Mouse (Mus musculus) G1E-ER4 (cell line): ENCODE data around the gene Gal3st4. TPM values are rescaled to one million over a fixed set of nuclear protein-coding genes. Genes with fewer than 3 reads are reported as not detected.

Source experiments
- GATA1 ChIP-seq: IDR thresholded peaks from one replicate; pipeline ENCODE4 v1.8.0; 2012; ENCODE audit warnings: low read length, inconsistent platforms
- polyA plus RNA-seq: library from polyadenylated mRNA; stranded (reverse); fragments of >175 nt; gene quantifications from 2 replicates; pipeline ENCODE4 v1.2.3, GENCODE M21; 2012

The Gal3st4 gene
- polyA plus RNA-seq, 1 experiment = not detected

- no peak for TF ChIP-seq GATA1
Observed at GRCm38 (mm10) chr5:138253061-138253460, 19.6 kb downstream of the Gal3st4 start.

GRCm38 (mm10) chr5:138251144-138251543 is 21.5 kb downstream of the Gal3st4 start:
- TF ChIP-seq GATA1 = no peak

GRCm38 (mm10) chr5:138241511-138241910 is 31.1 kb downstream of the Gal3st4 start:
- TF ChIP-seq GATA1 = no peak

- no peak for TF ChIP-seq GATA1
Observed at GRCm38 (mm10) chr5:138234224-138234623, 38.4 kb downstream of the Gal3st4 start.

- no peak for TF ChIP-seq GATA1
Observed at GRCm38 (mm10) chr5:138233778-138234177, 38.9 kb downstream of the Gal3st4 start.

- no peak for TF ChIP-seq GATA1
Observed at GRCm38 (mm10) chr5:138229511-138229910, 43.1 kb downstream of the Gal3st4 start.

GRCm38 (mm10) chr5:138228026-138228425 is 44.6 kb downstream of the Gal3st4 start:
- no peak for TF ChIP-seq GATA1

- peak; percentile 77 for TF ChIP-seq GATA1
Observed at GRCm38 (mm10) chr5:138227367-138227766, 45.3 kb downstream of the Gal3st4 start.

GRCm38 (mm10) chr5:138226491-138226890 is 46.1 kb downstream of the Gal3st4 start:
- no peak for TF ChIP-seq GATA1

GRCm38 (mm10) chr5:138225700-138226099 is 46.9 kb downstream of the Gal3st4 start, which contains the start of gene Nxpe5:
Nxpe5 (plus strand) TSS chr5:138225898.
- TF ChIP-seq GATA1 = no peak

GRCm38 (mm10) chr5:138223287-138223686 is 49.4 kb downstream of the Gal3st4 start:
- no peak for TF ChIP-seq GATA1

- TF ChIP-seq GATA1 = no peak
Observed at GRCm38 (mm10) chr5:138222111-138222510, 50.5 kb downstream of the Gal3st4 start.

GRCm38 (mm10) chr5:138219864-138220263 is 52.8 kb downstream of the Gal3st4 start:
- no peak for TF ChIP-seq GATA1

Other genes with a start within 250 kb of the Gal3st4 start
- not detected in 2 replicates for gene Smok3c, start 219.6 kb downstream of the Gal3st4 start, polyA plus RNA-seq
- 2.0 and 2.2 TPM in 2 replicates for gene Zkscan1, start 187.8 kb downstream of the Gal3st4 start, polyA plus RNA-seq
- gene Zscan21, start 155.9 kb downstream of the Gal3st4 start, polyA plus RNA-seq = 0.55 and 2.3 TPM in 2 replicates
- 0.27 and 0.28 TPM in 2 replicates for gene Zfp113, start 117.1 kb downstream of the Gal3st4 start, polyA plus RNA-seq
- gene Cops6, start 111.8 kb downstream of the Gal3st4 start, polyA plus RNA-seq = 146 and 184 TPM in 2 replicates
- 6.9 and 18.9 TPM in 2 replicates for gene Ap4m1, start 100.8 kb downstream of the Gal3st4 start, polyA plus RNA-seq
- gene Mcm7, start 100.4 kb downstream of the Gal3st4 start, polyA plus RNA-seq = 19.6 and 78.8 TPM in 2 replicates
- gene Taf6, start 85.4 kb downstream of the Gal3st4 start, polyA plus RNA-seq = 33.9 and 45.4 TPM in 2 replicates
- gene Cnpy4, start 85.4 kb downstream of the Gal3st4 start, polyA plus RNA-seq = 0.63 and 1.1 TPM in 2 replicates
- 4.8 and 6.3 TPM in 2 replicates for gene Mblac1, start 78.5 kb downstream of the Gal3st4 start, polyA plus RNA-seq
- gene Nxpe5, start 46.9 kb downstream of the Gal3st4 start, polyA plus RNA-seq = not detected in 2 replicates
- gene Lamtor4, start 17.4 kb downstream of the Gal3st4 start, polyA plus RNA-seq = 58.4 and 59.8 TPM in 2 replicates
- 108 and 142 TPM in 2 replicates for gene BC037034, start 8.8 kb downstream of the Gal3st4 start, polyA plus RNA-seq
- gene Gm43720, start 7.1 kb upstream of the Gal3st4 start, polyA plus RNA-seq = not detected in 2 replicates
- gene Gpc2, start 7.2 kb upstream of the Gal3st4 start, polyA plus RNA-seq = not detected in 2 replicates
- gene Stag3, start 7.4 kb upstream of the Gal3st4 start, polyA plus RNA-seq = not detected in 2 replicates
- not detected in 2 replicates for gene Pvrig, start 69.1 kb upstream of the Gal3st4 start, polyA plus RNA-seq
- 0.38 and 2.2 TPM in 2 replicates for gene Zfp157, start 168.6 kb upstream of the Gal3st4 start, polyA plus RNA-seq